Mouse (Mus musculus) kidney, postnatal 0 days (tissue): Measurements from ENCODE around the gene Slc8a2. TPM values are rescaled to one million over a fixed set of nuclear protein-coding genes. Genes with fewer than 3 reads are reported as not detected.
A peak's percentile ranks its signal among the peaks of the same experiment; 100 is the strongest.

Experiments
- ATAC-seq: fragments of 200-750 bp; cut with Nextera tagmentation; replicated peaks from 2 replicates; pipeline ENCODE4 v1.8.0; 2017; ENCODE audit warnings: low read depth, moderate number of reproducible peaks, moderate TSS enrichment, moderate library complexity; ENCODE audit not compliant: low FRiP score
- DNase-seq: peaks from one replicate; pipeline ENCODE4 v3.0.0-alpha.2; 2016; ENCODE audit warnings: low spot score
- H3K27ac ChIP-seq: fragments of 300-500 bp; sonication (generic); 2 replicates; pipeline ENCODE4 v1.5.1; 2014; ENCODE audit warnings: mild to moderate bottlenecking
- H3K27me3 ChIP-seq: fragments of 300-500 bp; sonication (generic); 2 replicates; pipeline ENCODE4 v1.6.1; 2014; ENCODE audit warnings: low read length, mixed read lengths; ENCODE audit not compliant: insufficient read depth
- H3K36me3 ChIP-seq: fragments of 300-500 bp; sonication (generic); 2 replicates; pipeline ENCODE4 v1.6.1; 2014; ENCODE audit warnings: low read length, mixed read lengths; ENCODE audit not compliant: insufficient read depth
- H3K4me1 ChIP-seq: fragments of 300-500 bp; sonication (generic); replicated peaks from 2 replicates; pipeline ENCODE4 v1.6.1; 2014; ENCODE audit warnings: antibody characterized with exemption, low read length, mixed read lengths; ENCODE audit not compliant: insufficient read depth
- H3K4me2 ChIP-seq: fragments of 300-500 bp; sonication (generic); 2 replicates; pipeline ENCODE4 v1.6.1; 2014; ENCODE audit warnings: mild to moderate bottlenecking, low read length, moderate library complexity, mixed read lengths
- H3K4me3 ChIP-seq: fragments of 300-500 bp; sonication (generic); replicated peaks from 2 replicates; pipeline ENCODE4 v1.5.1; 2014; ENCODE audit warnings: low read depth, low read length
- H3K9ac ChIP-seq: fragments of 300-500 bp; sonication (generic); 2 replicates; pipeline ENCODE4 v1.6.1; 2014; ENCODE audit warnings: low read depth, low read length
- H3K9me3 ChIP-seq: fragments of 300-500 bp; sonication (generic); replicated peaks from 2 replicates; pipeline ENCODE4 v1.6.1; 2016; ENCODE audit warnings: low read length, inconsistent platforms, mixed read lengths
- CTCF ChIP-seq: IDR thresholded peaks from 2 replicates; pipeline ENCODE4 v1.5.1; 2016; ENCODE audit warnings: antibody characterized with exemption, low read depth, mild to moderate bottlenecking, moderate library complexity
- WGBS: fragments of 180-500 bp; shearing (Covaris S2); extraction: QIAGEN DNeasy Blood & Tissue Kit; methylation state at CpG from one replicate; pipeline ENCODE4 v1.1.7; 2014; 5-methylcytosine and 5-hydroxymethylcytosine counted together
- polyA plus RNA-seq: library from polyadenylated mRNA; unstranded; fragments of >200 nt; fragmentation: Nextera tagmentation; extraction: Ambion mirVana; gene quantifications from 2 replicates; pipeline ENCODE4 v1.2.1, GENCODE M21; 2015

The Slc8a2 gene
- polyA plus RNA-seq, 1 experiment from 2014 or later: 0.07 TPM

DNA sequence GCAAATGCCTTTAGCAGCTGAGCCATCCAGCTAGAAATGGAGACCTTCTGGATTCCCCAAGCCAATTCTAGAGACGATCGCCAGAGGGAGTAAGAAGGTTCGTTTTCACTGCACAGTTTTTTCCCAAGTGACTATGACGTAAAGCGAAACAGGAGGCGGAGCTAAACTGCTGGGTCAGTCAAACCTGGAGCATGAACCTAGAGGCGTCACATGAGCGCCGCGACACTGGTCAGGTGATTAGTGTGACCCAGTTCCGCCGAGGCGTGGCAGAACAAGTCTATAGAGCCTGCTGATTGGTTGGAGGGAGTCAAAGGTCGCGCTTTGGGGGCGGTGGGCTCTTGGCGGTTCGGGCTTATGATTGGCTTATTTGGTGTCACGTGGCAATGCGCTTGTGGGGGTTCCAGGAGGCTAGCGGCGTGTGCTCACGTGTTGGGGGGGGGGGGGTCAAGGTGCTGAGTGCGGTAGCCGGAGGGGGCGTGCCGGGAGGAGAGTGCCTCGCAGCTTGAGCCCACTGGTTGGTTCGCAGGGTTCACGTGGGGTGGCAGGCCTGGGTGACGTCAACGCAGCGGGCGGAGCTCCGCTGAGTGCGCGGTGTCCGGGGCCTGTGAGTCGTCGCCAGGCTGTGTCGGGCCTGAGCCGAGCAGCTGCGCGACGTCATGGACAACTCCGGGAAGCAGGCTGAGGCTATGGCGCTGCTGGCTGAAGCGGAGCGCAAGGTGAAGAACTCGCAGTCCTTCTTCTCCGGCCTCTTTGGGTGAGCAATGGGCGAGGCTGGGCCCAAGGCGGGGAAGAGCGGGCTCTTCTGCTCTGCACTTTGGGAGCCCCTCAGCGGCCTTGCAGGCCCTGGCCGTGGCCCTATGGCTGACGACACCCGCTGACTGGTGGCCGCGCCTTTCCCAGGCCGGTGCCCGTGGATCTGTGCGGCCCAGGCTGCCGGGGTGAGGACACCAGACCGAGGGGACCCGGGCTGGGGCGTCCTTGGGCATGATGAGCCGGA is 31.3 kb upstream of the Slc8a2 start, which contains the start of gene Napa:
TSS of gene Napa (plus strand) at position 438 of the 997 bp plus-strand sequence.
- Histone ChIP-seq H3K36me3 (peaks cover 11% of the 10 kb centered on the region), H3K4me2 (peak within 1 kb of the TSS; percentile 89), H3K4me1 (peaks cover 9% of the 10 kb centered on the region), H3K4me3 (peak within 1 kb of the TSS; percentile 92), H3K9ac (peak within 1 kb of the TSS; percentile 97), H3K27me3 (no peaks in the 10 kb centered on the region), H3K9me3 (no peaks in the 10 kb centered on the region), H3K27ac (peak within 1 kb of the TSS; percentile 93)
- DNase-seq (peak; percentile 100), ATAC-seq (peak; percentile 99)
- WGBS: under 1% methylated on average over 68 of the region's 68 CpGs
- TF ChIP-seq CTCF: peak; percentile 85

DNA sequence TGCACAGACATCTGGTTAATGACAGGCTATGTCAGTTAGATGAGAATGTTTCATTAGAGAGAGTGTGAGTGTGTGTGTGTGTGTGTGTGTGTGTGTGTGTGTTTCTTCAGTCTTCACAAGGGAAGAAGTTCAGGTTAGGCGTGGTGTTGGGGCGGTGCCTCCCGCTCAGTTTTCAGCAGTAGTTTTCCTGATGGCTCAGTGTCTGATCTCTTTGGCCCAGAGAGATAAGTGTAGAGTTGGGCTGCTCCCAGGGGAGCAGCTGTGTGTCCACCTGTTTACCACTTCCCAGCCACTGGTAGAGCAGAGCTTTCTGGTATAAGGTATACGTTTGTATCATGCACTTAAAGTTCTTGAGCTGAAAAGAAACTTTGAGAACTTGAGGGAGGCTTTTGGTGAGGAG is 29.7 kb upstream of the Slc8a2 start:
- no peaks in the 10 kb centered on the region for H3K9me3 ChIP-seq
- H3K27ac ChIP-seq: no peak overlapping the region
- TF ChIP-seq CTCF: no peak
- H3K27me3 ChIP-seq: no peaks in the 10 kb centered on the region
- no peak overlapping the region for H3K9ac ChIP-seq
- H3K4me1 ChIP-seq: peaks cover 9% of the 10 kb centered on the region
- no peak for ATAC-seq
- peaks cover 16% of the 10 kb centered on the region for H3K36me3 ChIP-seq
- 82% methylated on average over 4 of the region's 4 CpGs for WGBS
- DNase-seq: no peak
- peak overlapping the region; percentile 89 for H3K4me2 ChIP-seq
- peak overlapping the region; percentile 92; the same call in 1 of the 2 replicates for H3K4me3 ChIP-seq

- 64% methylated on average over 7 of the region's 7 CpGs for WGBS
- Histone ChIP-seq H3K4me3 (no peak overlapping the region), H3K27me3 (no peaks in the 10 kb centered on the region), H3K9me3 (no peaks in the 10 kb centered on the region), H3K4me1 (peaks cover 9% of the 10 kb centered on the region), H3K9ac (no peak overlapping the region), H3K36me3 (peaks cover 22% of the 10 kb centered on the region), H3K4me2 (no peak overlapping the region), H3K27ac (no peak overlapping the region)
- ATAC-seq (no peak), DNase-seq (no peak)
- no peak for TF ChIP-seq CTCF
Measured at GRCm38 (mm10) chr7:16101081-16101480, 28.5 kb upstream of the Slc8a2 start.

DNA sequence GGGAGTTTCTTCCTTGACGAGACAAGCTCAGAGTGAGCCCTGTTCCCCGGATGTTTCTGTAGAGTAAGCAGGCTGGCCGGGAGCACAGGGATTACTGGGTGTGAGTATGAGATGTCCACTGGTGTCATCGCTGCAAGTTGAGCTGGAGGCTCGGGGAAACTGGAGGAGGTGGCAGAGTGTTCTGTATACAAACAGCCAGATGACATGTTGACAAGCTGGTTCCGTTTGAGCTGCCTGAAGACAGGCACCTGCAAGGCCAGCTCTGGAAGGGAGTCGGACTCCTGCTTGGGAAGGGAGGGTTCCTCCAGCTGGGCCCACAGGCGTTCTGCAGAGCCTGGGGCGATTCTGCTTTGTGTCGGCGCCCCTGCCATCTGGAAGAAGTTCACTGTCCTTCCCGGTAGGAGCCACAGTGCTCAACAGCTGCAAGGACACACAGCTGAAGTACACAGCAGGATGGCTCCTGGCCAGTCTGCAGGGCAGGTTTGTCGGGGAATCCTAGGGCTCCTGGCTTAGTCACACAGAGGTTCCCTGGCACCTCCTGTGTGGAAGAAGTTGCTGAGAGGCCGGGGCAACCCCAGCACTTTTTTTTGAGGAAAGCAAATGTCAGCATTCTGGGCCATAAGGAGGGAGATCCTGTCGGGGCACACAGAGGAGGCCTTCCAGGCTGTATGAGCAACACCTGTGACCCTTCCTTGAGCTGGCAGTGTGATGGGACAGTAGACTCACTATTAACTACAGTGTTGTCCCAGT is 27.7 kb upstream of the Slc8a2 start:
- H3K9me3 ChIP-seq: no peaks in the 10 kb centered on the region
- DNase-seq: no peak
- no peak overlapping the region for H3K27ac ChIP-seq
- no peaks in the 10 kb centered on the region for H3K27me3 ChIP-seq
- H3K4me1 ChIP-seq: peaks cover 9% of the 10 kb centered on the region
- no peak for TF ChIP-seq CTCF
- peaks cover 22% of the 10 kb centered on the region for H3K36me3 ChIP-seq
- WGBS: 75% methylated on average over 15 of the region's 15 CpGs
- no peak overlapping the region for H3K4me2 ChIP-seq
- H3K4me3 ChIP-seq: no peak overlapping the region
- H3K9ac ChIP-seq: no peak overlapping the region
- no peak for ATAC-seq

- no peak for ATAC-seq
- peaks cover 28% of the 10 kb centered on the region for H3K36me3 ChIP-seq
Measured at GRCm38 (mm10) chr7:16102686-16103226, 26.9 kb upstream of the Slc8a2 start.

DNA sequence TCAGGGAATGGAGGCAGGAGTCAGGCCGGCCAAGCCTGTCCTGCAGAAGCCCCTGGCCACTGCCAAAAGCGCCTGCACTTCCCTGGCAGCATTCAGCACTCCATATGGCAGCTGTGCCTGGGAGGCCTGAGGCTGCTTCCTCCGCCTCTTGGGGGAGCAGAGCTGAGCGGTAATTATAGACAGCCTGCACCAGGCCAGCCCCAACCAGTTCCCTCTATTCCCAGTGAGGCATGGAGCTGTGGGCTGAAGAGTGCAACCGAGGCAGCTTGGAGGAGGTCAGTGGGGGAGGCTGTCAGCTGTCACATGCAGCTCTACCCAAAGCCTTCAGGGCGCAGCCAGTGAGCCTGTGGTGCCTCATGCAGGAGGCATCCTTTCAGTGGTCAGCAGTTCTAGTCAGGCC is 25.9 kb upstream of the Slc8a2 start:
- Histone ChIP-seq H3K4me1 (peaks cover 9% of the 10 kb centered on the region), H3K27me3 (no peaks in the 10 kb centered on the region), H3K36me3 (peaks cover 35% of the 10 kb centered on the region), H3K27ac (no peak overlapping the region), H3K9ac (no peak overlapping the region), H3K4me3 (no peak overlapping the region), H3K9me3 (no peaks in the 10 kb centered on the region), H3K4me2 (no peak overlapping the region)
- no peak for TF ChIP-seq CTCF
- ATAC-seq: no peak
- no peak for DNase-seq
- WGBS: 67% methylated on average over 6 of the region's 6 CpGs

More at GRCm38 (mm10) chr7:16102686-16103226, 26.9 kb upstream of the Slc8a2 start:
- WGBS: 82% methylated on average over 5 of the region's 5 CpGs
- Histone ChIP-seq H3K9me3 (no peaks in the 10 kb centered on the region), H3K4me2 (no peak overlapping the region), H3K27ac (no peak overlapping the region), H3K4me3 (no peak overlapping the region), H3K27me3 (no peaks in the 10 kb centered on the region), H3K4me1 (peaks cover 9% of the 10 kb centered on the region), H3K9ac (no peak overlapping the region)
- DNase-seq: no peak
- TF ChIP-seq CTCF: no peak
